Mouse (Mus musculus) kidney, adult 2 months (tissue): ENCODE data around the gene Mcur1. TPM values are rescaled to one million over a fixed set of nuclear protein-coding genes. Genes with fewer than 3 reads are reported as not detected.

Experiments used
- DNase-seq: peaks from one replicate; pipeline ENCODE4 v3.0.0; 2021
- H3K27ac ChIP-seq: fragments of 200-500 bp; 2 replicates; pipeline ENCODE4 v1.5.1; 2012; ENCODE audit warnings: low read depth, low read length, control low read depth, inconsistent platforms; ENCODE audit not compliant: insufficient read depth
- H3K27me3 ChIP-seq: fragments of 200-500 bp; replicated peaks from 2 replicates; pipeline ENCODE4 v1.6.1; 2012; ENCODE audit warnings: mild to moderate bottlenecking, moderate library complexity, low read length, inconsistent platforms; ENCODE audit not compliant: control insufficient read depth, insufficient read depth
- H3K36me3 ChIP-seq: fragments of 200-500 bp; 2 replicates; pipeline ENCODE4 v1.6.1; 2012; ENCODE audit warnings: mild to moderate bottlenecking, moderate library complexity, low read length, inconsistent platforms; ENCODE audit not compliant: control insufficient read depth, insufficient read depth
- H3K4me1 ChIP-seq: fragments of 200-500 bp; 2 replicates; pipeline ENCODE4 v1.6.1; 2011; ENCODE audit warnings: low read length; ENCODE audit not compliant: control insufficient read depth, insufficient read depth
- H3K4me3 ChIP-seq: fragments of 200-500 bp; 2 replicates; pipeline ENCODE4 v1.5.1; 2011; ENCODE audit warnings: mild to moderate bottlenecking, low read depth, low read length, control low read depth; ENCODE audit not compliant: insufficient read depth
- CTCF ChIP-seq: fragments of 200-500 bp; conservative IDR thresholded peaks from 2 replicates; pipeline ENCODE4 v1.5.1; 2011; ENCODE audit warnings: low read depth, mild to moderate bottlenecking, control low read depth, low read length, moderate library complexity, mixed read lengths; ENCODE audit not compliant: insufficient read depth, insufficient read length
- POLR2A ChIP-seq: fragments of 200-500 bp; IDR thresholded peaks from one replicate; pipeline ENCODE4 v1.6.1; 2011; ENCODE audit warnings: low read depth, low read length, control low read depth
- WGBS: fragments of 180-500 bp; shearing (Covaris S2); methylation state at CpG from one replicate; pipeline ENCODE4 v1.1.7; 2018; 5-methylcytosine and 5-hydroxymethylcytosine counted together
- polyA plus RNA-seq: library from polyadenylated mRNA; depleted of rRNA; stranded (reverse); fragments of >200 nt; gene quantifications from 2 replicates; pipeline ENCODE4 v1.2.3, GENCODE M21; 2012; rRNA removed

Gene Mcur1
- polyA plus RNA-seq, 1 experiment = 87.2 TPM

DNA sequence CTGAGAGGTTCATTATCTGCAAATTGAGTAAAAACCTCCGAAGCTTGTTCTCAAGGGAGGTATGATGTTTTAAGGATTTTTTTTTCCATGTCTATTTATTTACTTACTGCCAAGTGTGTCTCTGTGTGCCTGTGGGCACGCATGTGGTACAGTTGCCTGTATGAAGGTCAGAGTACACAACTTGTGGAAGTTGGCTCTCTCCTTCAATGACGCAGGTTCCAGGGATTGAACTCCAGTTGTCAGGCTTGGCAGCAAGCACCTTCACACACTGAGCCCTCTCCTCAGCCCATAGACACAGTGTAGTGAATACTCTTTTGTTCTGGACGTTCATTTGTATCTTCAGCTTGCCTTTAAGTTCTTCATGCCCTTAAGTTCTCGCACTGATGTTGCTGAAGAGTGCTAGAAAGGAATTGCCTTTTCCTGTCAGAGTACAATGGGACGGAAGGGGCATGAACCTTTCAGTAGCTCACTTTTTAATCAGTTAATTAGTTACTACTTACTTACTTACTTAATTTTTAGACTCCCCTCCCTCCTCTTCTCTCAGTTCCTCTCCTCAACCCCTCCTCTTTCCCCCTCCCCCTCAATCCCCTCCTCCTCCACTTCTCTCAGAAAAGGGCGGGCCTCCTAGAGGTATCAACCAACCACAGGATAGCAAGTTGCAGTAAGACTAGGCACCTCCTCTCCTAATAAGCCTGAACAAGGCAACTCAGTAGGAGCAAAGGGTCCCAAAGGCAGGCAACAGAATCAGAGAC, 60.1 kb downstream of the Mcur1 start:
- H3K27me3 ChIP-seq = no peaks in the 10 kb centered on the region
- DNase-seq = peak; percentile 77
- H3K36me3 ChIP-seq = no peaks in the 10 kb centered on the region
- H3K4me3 ChIP-seq = no peak overlapping the region
- H3K27ac ChIP-seq = peak overlapping the region; percentile 22; the same call in 1 of the 2 replicates
- peaks cover 8% of the 10 kb centered on the region; the same call in 1 of the 2 replicates for H3K4me1 ChIP-seq
- TF ChIP-seq CTCF (no peak), POLR2A (no peak)
- 51% methylated on average over 7 of the region's 7 CpGs for WGBS

DNA sequence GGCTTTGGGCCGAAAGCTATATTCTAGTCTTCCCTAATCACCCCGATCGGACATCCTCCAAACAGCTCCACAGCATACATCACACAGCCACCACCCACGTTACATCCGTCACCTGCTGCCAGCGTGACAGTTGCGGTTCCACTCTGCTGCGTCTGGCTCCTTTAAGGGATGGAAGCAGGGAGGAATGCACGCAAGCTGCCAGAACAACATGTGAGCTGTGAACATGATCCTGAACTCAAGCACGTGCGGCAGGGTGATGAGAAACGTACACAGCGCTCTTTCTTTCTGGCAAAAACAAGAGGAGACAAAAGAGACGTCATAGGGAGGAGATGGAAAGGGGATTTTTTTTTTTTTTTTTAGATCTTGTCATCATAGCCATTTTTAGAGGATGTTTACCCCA, 61.1 kb downstream of the Mcur1 start:
- H3K36me3 ChIP-seq = no peaks in the 10 kb centered on the region
- no peaks in the 10 kb centered on the region for H3K27me3 ChIP-seq
- peaks cover 8% of the 10 kb centered on the region; the same call in 1 of the 2 replicates for H3K4me1 ChIP-seq
- peak; percentile 77 for DNase-seq
- H3K27ac ChIP-seq = no peak overlapping the region
- H3K4me3 ChIP-seq = no peak overlapping the region
- no peak for TF ChIP-seq POLR2A
- WGBS = 25% methylated on average over 14 of the region's 14 CpGs

DNA sequence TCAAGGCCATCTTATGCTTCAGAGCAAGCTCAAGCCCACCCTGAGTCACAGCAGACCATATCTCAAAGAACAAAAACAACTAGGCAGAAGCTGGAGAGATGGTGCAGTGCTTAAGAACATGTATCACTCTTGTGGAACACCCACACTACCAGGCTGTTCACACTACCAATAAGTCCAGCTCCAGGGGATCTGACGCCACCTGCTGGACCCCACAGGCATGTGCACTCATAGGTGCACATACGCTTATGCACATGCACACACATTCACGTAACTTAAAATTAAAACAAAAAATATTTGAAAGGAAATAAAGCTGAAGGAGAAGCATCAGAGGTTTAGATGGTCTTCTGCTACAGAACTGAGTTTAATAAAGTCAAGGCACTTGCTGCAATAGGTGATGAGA, 62.2 kb downstream of the Mcur1 start:
- DNase-seq = no peak
- WGBS = 98% methylated on average over 3 of the region's 3 CpGs
- Histone ChIP-seq H3K4me3 (no peak overlapping the region), H3K4me1 (peaks cover 4% of the 10 kb centered on the region; the same call in 1 of the 2 replicates), H3K27me3 (no peaks in the 10 kb centered on the region), H3K27ac (no peak overlapping the region), H3K36me3 (no peaks in the 10 kb centered on the region)
- 0 out of 2 replicates have a peak, but pooled peaks have one; percentile 17 for TF ChIP-seq CTCF
- TF ChIP-seq POLR2A = no peak

DNA sequence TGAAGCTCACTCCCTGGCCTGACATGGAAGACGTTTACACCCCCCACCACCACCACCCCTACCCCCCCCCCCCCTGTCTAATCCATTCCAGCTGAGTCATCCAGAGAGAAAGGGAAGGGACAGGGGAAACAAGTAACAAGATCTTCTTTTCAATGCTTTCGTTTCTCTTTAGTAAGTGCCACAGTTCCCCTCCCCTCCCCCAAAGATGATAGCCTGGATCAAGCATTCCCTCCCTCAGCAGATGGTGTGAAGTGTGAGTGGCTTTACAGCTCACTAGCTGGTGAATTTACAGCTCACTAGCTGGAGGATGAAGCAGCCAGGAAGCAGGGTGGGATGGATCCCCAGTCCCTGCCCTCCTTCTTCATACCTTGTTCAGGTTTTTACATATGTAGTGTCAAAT, 63.3 kb downstream of the Mcur1 start:
- TF ChIP-seq POLR2A = no peak
- no peak for TF ChIP-seq CTCF
- H3K36me3 ChIP-seq = no peaks in the 10 kb centered on the region
- H3K27me3 ChIP-seq = no peaks in the 10 kb centered on the region
- H3K4me3 ChIP-seq = no peak overlapping the region
- no peak overlapping the region for H3K27ac ChIP-seq
- WGBS = 35% methylated on average over 2 of the region's 2 CpGs
- H3K4me1 ChIP-seq = peaks cover 4% of the 10 kb centered on the region; the same call in 1 of the 2 replicates
- no peak for DNase-seq

DNA sequence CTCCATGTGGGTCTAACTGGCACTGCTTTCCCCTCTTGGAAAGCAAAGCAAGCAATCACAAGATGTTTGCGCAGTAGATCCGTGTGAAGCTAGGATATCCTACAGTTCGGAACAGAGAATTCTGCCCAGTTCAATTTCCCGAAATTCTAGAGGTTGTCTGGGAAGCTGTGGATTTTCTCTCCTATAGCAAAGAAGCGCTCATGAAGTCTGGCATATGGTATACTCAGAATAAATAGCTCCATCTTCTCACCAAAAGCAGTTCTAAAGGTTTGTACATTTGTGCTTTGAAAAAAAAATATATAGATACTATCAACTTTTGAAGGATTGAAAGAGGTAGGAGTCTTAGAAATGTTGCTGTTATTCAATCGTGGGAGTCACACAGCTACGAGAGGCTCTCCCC, 64.3 kb downstream of the Mcur1 start:
- Histone ChIP-seq H3K4me1 (peaks cover 4% of the 10 kb centered on the region; the same call in 1 of the 2 replicates), H3K27me3 (no peaks in the 10 kb centered on the region), H3K27ac (no peak overlapping the region), H3K4me3 (no peak overlapping the region), H3K36me3 (no peaks in the 10 kb centered on the region)
- 91% methylated on average over 7 of the region's 7 CpGs for WGBS
- TF ChIP-seq POLR2A (no peak), CTCF (no peak)
- DNase-seq = no peak

DNA sequence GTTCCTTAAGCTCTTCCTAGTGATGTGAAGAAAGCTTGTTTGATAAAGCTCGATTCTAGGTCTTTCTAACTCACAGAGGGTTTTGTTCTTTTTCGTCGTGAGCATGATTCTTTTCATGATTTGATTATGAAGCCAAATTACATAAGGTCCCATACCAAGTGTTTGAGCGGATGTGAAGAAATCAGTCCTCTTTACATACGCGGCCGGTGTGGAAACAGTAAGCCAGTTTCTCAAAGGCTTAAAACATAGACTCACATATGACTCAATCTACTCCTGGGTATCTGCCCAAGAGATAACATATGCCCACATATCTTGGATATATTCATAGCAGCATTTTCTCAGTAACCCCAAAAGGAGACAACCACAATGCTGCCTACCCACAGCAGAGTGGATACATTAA, 66.3 kb downstream of the Mcur1 start:
- peaks cover 1% of the 10 kb centered on the region; the same call in 1 of the 2 replicates for H3K4me1 ChIP-seq
- no peaks in the 10 kb centered on the region for H3K27me3 ChIP-seq
- DNase-seq = no peak
- 92% methylated on average over 7 of the region's 7 CpGs for WGBS
- H3K4me3 ChIP-seq = no peak overlapping the region
- no peak overlapping the region for H3K27ac ChIP-seq
- no peaks in the 10 kb centered on the region for H3K36me3 ChIP-seq
- TF ChIP-seq POLR2A (no peak), CTCF (no peak)

DNA sequence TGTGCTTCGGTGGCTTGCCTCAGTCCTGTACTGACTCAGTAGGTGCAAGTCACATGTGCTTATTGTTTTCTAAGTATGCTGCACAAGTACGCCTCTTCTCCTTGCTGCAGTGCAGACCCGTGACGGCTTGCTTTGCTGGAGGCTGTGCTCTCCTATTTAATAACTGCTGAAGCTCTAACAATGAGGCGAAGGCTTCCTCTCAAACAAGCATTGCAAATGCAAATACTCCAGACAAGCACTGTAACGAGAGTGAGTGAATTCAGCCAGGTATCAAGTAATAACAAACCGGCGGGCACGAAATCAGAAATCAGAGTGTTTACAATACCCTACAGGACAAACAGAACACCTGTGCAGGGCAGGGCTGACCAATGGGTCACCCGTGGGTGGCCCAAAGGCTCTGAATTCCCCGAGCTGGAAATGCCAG, 66.9 kb downstream of the Mcur1 start:
- TF ChIP-seq POLR2A = no peak
- no peak for TF ChIP-seq CTCF
- H3K27ac ChIP-seq = no peak overlapping the region

More for the DNA sequence above, 66.9 kb downstream of the Mcur1 start:
- H3K27me3 ChIP-seq = no peaks in the 10 kb centered on the region
- 56% methylated on average over 11 of the region's 11 CpGs for WGBS
- no peaks in the 10 kb centered on the region for H3K36me3 ChIP-seq
- no peak overlapping the region for H3K4me3 ChIP-seq
- no peaks in the 10 kb centered on the region for H3K4me1 ChIP-seq
- no peak for DNase-seq

Other genes with a start within 250 kb of the Mcur1 start
- 14.8 and 16.7 TPM in 2 replicates for gene Sirt5, start 194.7 kb downstream of the Mcur1 start, polyA plus RNA-seq
- gene Nol7, start 161.8 kb downstream of the Mcur1 start, polyA plus RNA-seq = 42.8 and 46.0 TPM in 2 replicates
- 11.4 and 15.4 TPM in 2 replicates for gene Ranbp9, start 78.9 kb downstream of the Mcur1 start, polyA plus RNA-seq
- gene Rnf182, start 55.5 kb upstream of the Mcur1 start, polyA plus RNA-seq = 0.39 and 0.48 TPM in 2 replicates
- gene Cd83, start 224.6 kb upstream of the Mcur1 start, polyA plus RNA-seq = 1.8 and 3.3 TPM in 2 replicates